Mouse (Mus musculus) olfactory bulb, adult 2 months (tissue): ENCODE results near the gene Alyref2. TPM values are rescaled to one million over a fixed set of nuclear protein-coding genes. Genes with fewer than 3 reads are reported as not detected.

Source experiments
- H3K27ac ChIP-seq: fragments of 200-500 bp; 2 replicates; pipeline ENCODE4 v1.5.1; 2012; ENCODE audit warnings: low read depth, low read length; ENCODE audit not compliant: insufficient read depth
- H3K4me1 ChIP-seq: fragments of 200-500 bp; 2 replicates; pipeline ENCODE4 v1.6.1; 2012; ENCODE audit warnings: low read length; ENCODE audit not compliant: control insufficient read depth, insufficient read depth
- H3K4me3 ChIP-seq: fragments of 200-500 bp; 2 replicates; pipeline ENCODE4 v1.5.1; 2012; ENCODE audit warnings: mild to moderate bottlenecking, low read depth, low read length, moderate library complexity; ENCODE audit not compliant: insufficient read depth
- CTCF ChIP-seq: fragments of 200-500 bp; IDR thresholded peaks from 2 replicates; pipeline ENCODE4 v1.5.1; 2012; ENCODE audit warnings: low read depth, mild to moderate bottlenecking, low read length, moderate library complexity; ENCODE audit not compliant: insufficient read depth
- POLR2A ChIP-seq: fragments of 200-500 bp; IDR thresholded peaks from 2 replicates; pipeline ENCODE4 v1.6.1; 2012; ENCODE audit warnings: mild to moderate bottlenecking, low read depth, low read length, moderate library complexity; ENCODE audit not compliant: insufficient read depth
- WGBS: fragments of 180-500 bp; shearing (Covaris S2); methylation state at CpG from one replicate; pipeline ENCODE4 v1.1.7; 2018; 5-methylcytosine and 5-hydroxymethylcytosine counted together
- polyA plus RNA-seq: library from polyadenylated mRNA; stranded (reverse); fragments of >200 nt; gene quantifications from 2 replicates; pipeline ENCODE4 v1.2.4, GENCODE M21; 2012; ENCODE audit warnings: low replicate concordance; ENCODE audit not compliant: missing spikeins, insufficient read depth, insufficient read length

Alyref2 gene
- not detected in 2 replicates for polyA plus RNA-seq

GRCm38 (mm10) chr1:171503250-171503591 is at the start of gene Alyref2:
Gene Alyref2, plus strand, starts transcription at chr1:171503478.
- under 1% methylated on average over 19 of the region's 19 CpGs for WGBS
- TF ChIP-seq CTCF (peak; percentile 78; the same call in 1 of the 2 replicates), POLR2A (no peak)

DNA sequence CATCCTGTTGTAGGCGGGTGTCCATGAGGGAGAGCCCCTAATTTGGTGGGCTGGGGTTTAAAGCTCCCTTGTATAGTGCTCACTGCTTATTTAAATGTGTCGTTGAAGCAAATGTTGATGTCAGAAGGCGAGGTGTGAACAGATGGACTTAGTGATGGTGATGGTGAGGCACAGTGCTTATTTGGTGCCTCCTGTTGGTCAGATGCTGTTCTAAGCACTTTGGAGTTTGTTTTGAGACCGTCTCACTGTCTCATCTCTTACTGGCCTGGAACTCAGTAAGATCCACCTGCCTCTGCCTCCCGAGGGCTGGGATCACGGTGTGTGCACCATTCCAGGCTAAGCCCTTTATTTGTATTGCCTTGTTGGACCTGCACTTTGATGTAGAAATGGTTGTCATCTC is 48.4 kb upstream of the Alyref2 start:
- H3K4me1 ChIP-seq: no peaks in the 10 kb centered on the region
- H3K4me3 ChIP-seq: no peak overlapping the region
- TF ChIP-seq CTCF: no peak
- no peak for TF ChIP-seq POLR2A
- WGBS: 88% methylated on average over 6 of the region's 6 CpGs
- no peak overlapping the region for H3K27ac ChIP-seq

More at GRCm38 (mm10) chr1:171503250-171503591, at the start of gene Alyref2:
- H3K27ac ChIP-seq: peak within 1 kb of the TSS; percentile 14
- H3K4me3 ChIP-seq: peak within 1 kb of the TSS; percentile 52
- no peaks in the 10 kb centered on the region for H3K4me1 ChIP-seq

- no peak overlapping the region for H3K4me3 ChIP-seq
- WGBS: 98% methylated on average over 1 of the region's 1 CpGs
- peaks cover 3% of the 10 kb centered on the region; the same call in 1 of the 2 replicates for H3K4me1 ChIP-seq
- TF ChIP-seq CTCF: no peak
- no peak for TF ChIP-seq POLR2A
- no peak overlapping the region for H3K27ac ChIP-seq
Measured at GRCm38 (mm10) chr1:171457568-171457967, 45.7 kb upstream of the Alyref2 start.

DNA sequence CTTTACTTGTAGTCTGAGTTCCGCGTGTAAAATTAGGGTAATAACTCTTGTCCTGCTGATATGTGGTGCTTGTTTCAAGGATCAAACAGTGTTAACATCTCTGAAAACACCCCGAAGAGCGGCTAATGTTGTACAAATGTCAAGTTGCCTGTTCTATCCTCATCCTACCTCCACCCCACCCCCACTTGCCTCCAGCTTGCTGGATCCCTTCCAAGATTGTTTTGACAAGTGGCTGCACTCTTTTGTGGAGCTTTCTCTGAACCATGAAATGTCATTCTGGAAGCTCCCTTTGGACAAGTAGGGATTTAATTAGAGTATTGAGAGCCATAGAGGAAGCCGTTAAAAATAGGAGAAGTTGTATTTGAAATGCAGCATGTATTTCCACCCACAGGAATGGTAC is 43.5 kb upstream of the Alyref2 start:
- 18% methylated on average over 5 of the region's 5 CpGs for WGBS

GRCm38 (mm10) chr1:171460551-171461503 is 42.5 kb upstream of the Alyref2 start:
- WGBS: 93% methylated on average over 22 of the region's 22 CpGs
- TF ChIP-seq CTCF (no peak), POLR2A (no peak)
- no peak overlapping the region for H3K27ac ChIP-seq
- H3K4me3 ChIP-seq: no peak overlapping the region
- H3K4me1 ChIP-seq: peaks cover 3% of the 10 kb centered on the region; the same call in 1 of the 2 replicates

More for the DNA sequence above, 43.5 kb upstream of the Alyref2 start:
- Histone ChIP-seq H3K27ac (no peak overlapping the region), H3K4me1 (peaks cover 3% of the 10 kb centered on the region; the same call in 1 of the 2 replicates), H3K4me3 (no peak overlapping the region)
- TF ChIP-seq POLR2A (no peak), CTCF (no peak)

DNA sequence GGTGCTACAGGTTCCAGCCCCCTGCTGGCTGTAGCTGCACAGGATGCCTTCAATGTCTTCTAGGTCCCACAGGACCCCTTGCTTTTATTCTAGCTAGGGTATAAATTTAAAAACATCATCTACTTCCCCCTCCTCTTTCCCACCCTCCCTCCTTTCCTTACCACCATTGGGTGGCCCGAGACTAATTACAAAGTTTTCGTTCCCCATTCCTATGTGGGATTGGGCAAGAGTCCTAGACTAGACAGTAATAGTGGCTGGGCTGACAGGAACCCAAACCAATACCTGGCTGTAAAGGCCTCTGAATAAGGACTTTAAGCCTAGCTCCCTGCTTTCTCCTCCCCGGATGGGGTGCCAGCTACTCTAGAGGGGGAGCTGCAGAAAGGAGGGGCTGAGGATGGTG is 40.1 kb upstream of the Alyref2 start:
- 87% methylated on average over 3 of the region's 3 CpGs for WGBS

DNA sequence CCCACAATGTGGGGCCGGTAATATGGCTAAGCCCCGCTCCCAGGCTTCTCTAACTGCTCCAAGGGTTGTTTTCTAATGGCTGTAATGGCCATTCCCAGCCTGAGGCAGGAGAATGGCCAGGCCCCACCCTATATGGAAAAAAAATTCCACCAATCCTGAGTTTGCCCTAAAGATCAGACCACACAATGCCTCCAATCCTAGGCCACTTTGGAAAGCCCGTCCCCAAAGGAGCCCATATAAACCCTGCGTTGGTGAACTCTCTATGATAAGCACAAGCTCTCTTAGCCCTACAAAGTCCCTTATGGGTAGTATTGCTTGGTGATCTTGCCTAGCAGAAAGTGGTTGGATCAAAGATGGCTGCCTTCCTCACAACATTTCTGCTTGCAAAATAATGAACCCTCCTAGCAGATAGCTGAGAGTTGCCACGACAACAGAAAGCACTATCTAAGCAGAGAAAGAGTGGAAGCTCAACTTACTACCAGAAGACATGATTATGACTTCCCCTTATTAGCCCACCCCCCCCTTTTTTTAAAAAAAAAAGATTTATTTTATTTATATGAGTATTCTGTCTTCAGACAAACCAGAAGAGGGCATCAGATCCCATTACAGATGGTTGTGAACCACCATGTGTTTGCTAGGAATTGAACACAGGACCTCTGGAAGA is 37.4 kb upstream of the Alyref2 start:
- Histone ChIP-seq H3K27ac (no peak overlapping the region), H3K4me1 (no peaks in the 10 kb centered on the region), H3K4me3 (no peak overlapping the region)
- 92% methylated on average over 5 of the region's 5 CpGs for WGBS
- TF ChIP-seq POLR2A (no peak), CTCF (no peak)

More for the DNA sequence above, 40.1 kb upstream of the Alyref2 start:
- Histone ChIP-seq H3K4me1 (peaks cover 3% of the 10 kb centered on the region; the same call in 1 of the 2 replicates), H3K4me3 (no peak overlapping the region), H3K27ac (no peak overlapping the region)
- TF ChIP-seq CTCF (no peak), POLR2A (no peak)

GRCm38 (mm10) chr1:171466565-171466964 is 36.7 kb upstream of the Alyref2 start:
- Histone ChIP-seq H3K27ac (no peak overlapping the region), H3K4me1 (no peaks in the 10 kb centered on the region), H3K4me3 (no peak overlapping the region)
- 80% methylated on average over 4 of the region's 4 CpGs for WGBS
- TF ChIP-seq CTCF (no peak), POLR2A (no peak)

GRCm38 (mm10) chr1:171469678-171470077 is 33.6 kb upstream of the Alyref2 start:
- 89% methylated on average over 3 of the region's 3 CpGs for WGBS
- H3K4me3 ChIP-seq: no peak overlapping the region
- no peaks in the 10 kb centered on the region for H3K4me1 ChIP-seq
- no peak overlapping the region for H3K27ac ChIP-seq
- TF ChIP-seq POLR2A (no peak), CTCF (no peak)
